Mouse (Mus musculus) ES-Bruce4 (cell line): ENCODE measurements around the gene Rims3.

Experiments used
- CTCF ChIP-seq: IDR thresholded peaks from one replicate; pipeline ENCODE4 v1.8.1; 2011; ENCODE audit warnings: low read depth, low read length
- POLR2A ChIP-seq: IDR thresholded peaks from one replicate; pipeline ENCODE4 v1.8.1; 2011; ENCODE audit warnings: low read length; ENCODE audit not compliant: insufficient read depth

DNA sequence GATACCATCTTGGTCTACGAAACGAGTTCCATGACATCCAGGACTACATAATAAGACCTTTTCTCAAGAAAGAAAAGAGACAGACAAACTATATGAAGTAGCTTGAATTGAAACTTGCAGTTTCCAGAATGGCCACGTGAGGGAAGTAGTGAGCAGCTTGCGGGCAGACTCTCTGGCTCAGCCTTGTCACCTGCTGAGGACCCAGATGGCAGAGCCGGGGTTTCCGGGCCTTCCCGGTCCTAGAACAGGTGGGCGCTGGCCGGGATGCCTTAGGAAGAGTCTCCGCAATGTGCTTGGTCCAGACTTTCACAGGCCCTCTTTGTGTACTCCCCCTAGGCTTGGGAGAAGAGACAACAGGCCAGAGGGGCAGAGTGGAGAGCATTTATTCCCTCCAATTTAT is 3.7 kb upstream of the Rims3 start:
- no peak for TF ChIP-seq POLR2A
- TF ChIP-seq CTCF: peak; percentile 81
